Mouse (Mus musculus) midbrain, postnatal 0 days (tissue): ENCODE measurements around the gene Nfxl1. TPM values are rescaled to one million over a fixed set of nuclear protein-coding genes. Genes with fewer than 3 reads are reported as not detected.
"Not testable (repeated sequence)": the region's sequence is repeated elsewhere in the genome, so short reads cannot be mapped to it uniquely, and the experiment has no call there.

Experiments
- ATAC-seq: fragments of 200-750 bp; cut with Nextera tagmentation; 2 replicates; pipeline ENCODE4 v1.8.0; 2017; ENCODE audit warnings: moderate number of reproducible peaks, mild to moderate bottlenecking, moderate TSS enrichment, moderate library complexity; ENCODE audit not compliant: low FRiP score
- DNase-seq: peaks from one replicate; pipeline ENCODE4 v3.0.0-alpha.2; 2015; ENCODE audit warnings: low spot score
- H3K27ac ChIP-seq: fragments of 300-500 bp; sonication (generic); 2 replicates; pipeline ENCODE4 v1.5.1; 2014; ENCODE audit warnings: low read depth, mild to moderate bottlenecking, low read length, mixed read lengths
- H3K27me3 ChIP-seq: fragments of 300-500 bp; sonication (generic); 2 replicates; pipeline ENCODE4 v1.6.1; 2014; ENCODE audit warnings: low read length, control low read depth, mixed read lengths; ENCODE audit not compliant: insufficient read depth
- H3K36me3 ChIP-seq: fragments of 300-500 bp; sonication (generic); 2 replicates; pipeline ENCODE4 v1.6.1; 2014; ENCODE audit warnings: low read length, control low read depth, mixed read lengths; ENCODE audit not compliant: insufficient read depth
- H3K4me1 ChIP-seq: fragments of 300-500 bp; sonication (generic); 2 replicates; pipeline ENCODE4 v1.6.1; 2014; ENCODE audit warnings: mild to moderate bottlenecking, control low read depth, antibody characterized with exemption, low read length, mixed read lengths; ENCODE audit not compliant: insufficient read depth
- H3K4me2 ChIP-seq: fragments of 300-500 bp; sonication (generic); 2 replicates; pipeline ENCODE4 v1.6.1; 2014; ENCODE audit warnings: low read depth, mild to moderate bottlenecking, low read length, mixed read lengths; ENCODE audit not compliant: poor library complexity, severe bottlenecking
- H3K4me3 ChIP-seq: fragments of 300-500 bp; sonication (generic); 2 replicates; pipeline ENCODE4 v1.5.1; 2014; ENCODE audit warnings: low read depth, mild to moderate bottlenecking, low read length, moderate library complexity
- H3K9ac ChIP-seq: fragments of 300-500 bp; sonication (generic); replicated peaks from 2 replicates; pipeline ENCODE4 v1.6.1; 2014; ENCODE audit warnings: mild to moderate bottlenecking, low read length, moderate library complexity, mixed read lengths; ENCODE audit not compliant: poor library complexity, severe bottlenecking
- H3K9me3 ChIP-seq: fragments of 300-500 bp; sonication (generic); 2 replicates; pipeline ENCODE4 v1.6.1; 2016; ENCODE audit warnings: low read length, control low read depth
- CTCF ChIP-seq: IDR thresholded peaks from 2 replicates; pipeline ENCODE4 v1.5.1; 2016; ENCODE audit warnings: antibody characterized with exemption, mild to moderate bottlenecking
- WGBS: fragments of 180-500 bp; shearing (Covaris S2); extraction: QIAGEN DNeasy Blood & Tissue Kit; methylation state at CpG from one replicate; pipeline ENCODE4 v1.1.7; 2014; 5-methylcytosine and 5-hydroxymethylcytosine counted together
- polyA plus RNA-seq: library from polyadenylated mRNA; unstranded; fragments of >200 nt; fragmentation: Nextera tagmentation; extraction: Ambion mirVana; gene quantifications from 2 replicates; pipeline ENCODE4 v1.2.1, GENCODE M21; 2015
- total RNA-seq: library from RNA; depleted of rRNA; stranded (reverse); fragments of >200 nt; gene quantifications from 2 replicates; pipeline ENCODE4 v1.2.3, GENCODE M21; 2014; rRNA removed

Gene Nfxl1
- 12.6 and 15.7 TPM in 2 replicates for total RNA-seq
- polyA plus RNA-seq = 7.9 and 8.2 TPM in 2 replicates

GRCm38 (mm10) chr5:72559544-72560049, at the start of gene Nfxl1:
Gene Nfxl1 (minus strand): TSS chr5:72559684.
- Histone ChIP-seq H3K9me3 (no peaks in the 10 kb centered on the region), H3K4me1 (no peaks in the 10 kb centered on the region), H3K27ac (peak within 1 kb of the TSS; percentile 67), H3K4me2 (peak within 1 kb of the TSS; percentile 93), H3K4me3 (peak within 1 kb of the TSS; percentile 95), H3K36me3 (peaks cover 4% of the 10 kb centered on the region; the same call in 1 of the 2 replicates), H3K27me3 (no peaks in the 10 kb centered on the region), H3K9ac (peak within 1 kb of the TSS; percentile 84)
- TF ChIP-seq CTCF = peak; percentile 31; the same call in 1 of the 2 replicates
- 0% methylated on average over 42 of the region's 42 CpGs for WGBS
- ATAC-seq = peak; percentile 96
- DNase-seq = peak; percentile 99

GRCm38 (mm10) chr5:72603138-72603537, 43.7 kb upstream of the Nfxl1 start:
- Histone ChIP-seq H3K4me2 (no peak overlapping the region), H3K27ac (no peak overlapping the region), H3K36me3 (no peaks in the 10 kb centered on the region), H3K4me1 (no peaks in the 10 kb centered on the region), H3K27me3 (no peaks in the 10 kb centered on the region), H3K9ac (no peak overlapping the region), H3K4me3 (no peak overlapping the region), H3K9me3 (no peaks in the 10 kb centered on the region)
- no peak for TF ChIP-seq CTCF
- DNase-seq (no peak), ATAC-seq (no peak)
- WGBS = 93% methylated on average over 4 of the region's 4 CpGs

DNA sequence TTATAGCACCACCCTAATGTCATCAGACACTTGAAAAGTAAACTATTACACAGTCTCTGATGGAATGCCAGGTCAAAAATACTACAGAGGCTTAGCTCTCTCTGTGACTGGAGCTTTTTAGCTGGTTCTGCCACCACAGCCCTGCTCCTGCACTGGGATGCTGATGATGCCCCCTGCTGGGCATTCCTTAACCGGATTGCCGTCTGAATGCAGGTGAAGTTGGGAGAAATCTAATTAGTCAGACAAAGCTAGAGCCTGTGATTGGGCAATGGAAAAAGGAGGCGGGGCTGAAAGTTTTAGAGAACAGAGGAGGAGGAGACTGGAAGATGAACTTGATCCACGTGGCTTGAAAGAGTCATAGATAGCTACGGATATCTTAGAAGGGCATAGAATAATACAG, 41.5 kb upstream of the Nfxl1 start:
- Histone ChIP-seq H3K4me2 (no peak overlapping the region), H3K4me3 (no peak overlapping the region), H3K9me3 (no peaks in the 10 kb centered on the region), H3K9ac (no peak overlapping the region), H3K27ac (no peak overlapping the region), H3K27me3 (no peaks in the 10 kb centered on the region), H3K4me1 (no peaks in the 10 kb centered on the region), H3K36me3 (no peaks in the 10 kb centered on the region)
- peak; percentile 46 for TF ChIP-seq CTCF
- 10% methylated on average over 5 of the region's 5 CpGs for WGBS
- no peak for DNase-seq
- ATAC-seq = no peak

DNA sequence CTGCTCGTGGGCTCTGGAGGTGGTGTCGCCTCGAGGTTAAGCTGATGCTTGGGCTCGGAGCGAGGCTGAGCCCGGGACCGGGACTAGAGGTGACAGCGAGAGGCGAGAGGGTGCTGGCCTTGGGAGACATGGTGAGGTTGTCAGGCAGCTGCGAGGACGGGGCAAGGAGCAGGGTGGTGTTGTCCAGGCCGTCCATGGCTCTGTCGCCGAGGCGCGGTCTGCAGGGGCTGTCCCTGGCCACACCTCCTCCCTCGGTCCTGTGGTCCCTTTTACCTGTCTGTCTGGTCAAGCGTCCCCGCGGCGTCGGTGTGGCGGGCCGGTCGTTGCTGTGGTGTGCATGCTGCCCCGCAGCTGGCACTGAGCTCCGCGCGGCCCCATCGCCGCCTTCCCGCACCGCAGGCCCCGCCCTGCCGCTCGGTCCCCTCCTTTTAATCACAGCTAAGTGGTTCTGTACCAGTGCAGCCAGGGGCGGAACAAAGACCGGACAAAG, 27.8 kb upstream of the Nfxl1 start, which contains the start of gene Gm5868:
Gene Gm5868 (minus strand): TSS at position 360 of the 490 bp plus-strand sequence.
- Histone ChIP-seq H3K4me2 (peak within 1 kb of the TSS; percentile 54), H3K4me3 (peak within 1 kb of the TSS; percentile 33), H3K27ac (no peak within 1 kb of the TSS), H3K9me3 (no peaks in the 10 kb centered on the region), H3K27me3 (no peaks in the 10 kb centered on the region), H3K4me1 (no peaks in the 10 kb centered on the region), H3K36me3 (no peaks in the 10 kb centered on the region), H3K9ac (0 out of 2 replicates have a peak within 1 kb of the TSS, but pooled peaks have one; percentile 13)
- TF ChIP-seq CTCF = no peak
- 3% methylated on average over 30 of the region's 38 CpGs for WGBS
- no peak for DNase-seq
- peak; percentile 47; the same call in 1 of the 2 replicates for ATAC-seq

DNA sequence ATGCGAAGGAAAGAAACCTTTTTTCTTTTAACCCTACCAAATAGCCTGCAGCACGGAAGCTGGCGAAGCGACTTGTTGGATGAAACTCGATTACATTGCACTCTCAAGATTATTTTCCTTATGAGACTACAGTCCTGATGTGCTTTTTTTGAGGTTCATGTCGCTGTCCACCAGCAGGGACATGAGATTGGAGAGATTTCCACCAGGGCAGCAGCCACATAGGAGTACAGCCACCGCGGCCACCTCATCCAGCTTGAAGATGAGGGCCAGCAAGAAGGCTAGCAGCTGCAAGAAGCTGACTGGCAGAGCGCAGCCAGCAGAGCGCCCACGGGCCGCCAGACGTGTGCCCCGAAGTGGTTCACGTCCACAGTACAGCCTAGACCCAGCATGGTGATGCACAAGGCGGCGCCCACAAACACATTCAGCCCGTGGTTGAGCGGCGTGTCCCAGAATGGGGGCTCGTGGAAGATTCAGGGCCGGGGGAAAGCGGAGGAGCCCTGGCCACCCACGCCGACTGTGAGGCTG, 27.2 kb upstream of the Nfxl1 start:
- not testable (repeated sequence) for ATAC-seq, H3K9ac ChIP-seq, H3K27me3 ChIP-seq, DNase-seq, H3K36me3 ChIP-seq, H3K27ac ChIP-seq, H3K9me3 ChIP-seq, H3K4me1 ChIP-seq
- WGBS = 46% methylated on average over 25 of the region's 25 CpGs
- Histone ChIP-seq H3K4me2 (peak overlapping the region; percentile 54), H3K4me3 (peak overlapping the region; percentile 33)

DNA sequence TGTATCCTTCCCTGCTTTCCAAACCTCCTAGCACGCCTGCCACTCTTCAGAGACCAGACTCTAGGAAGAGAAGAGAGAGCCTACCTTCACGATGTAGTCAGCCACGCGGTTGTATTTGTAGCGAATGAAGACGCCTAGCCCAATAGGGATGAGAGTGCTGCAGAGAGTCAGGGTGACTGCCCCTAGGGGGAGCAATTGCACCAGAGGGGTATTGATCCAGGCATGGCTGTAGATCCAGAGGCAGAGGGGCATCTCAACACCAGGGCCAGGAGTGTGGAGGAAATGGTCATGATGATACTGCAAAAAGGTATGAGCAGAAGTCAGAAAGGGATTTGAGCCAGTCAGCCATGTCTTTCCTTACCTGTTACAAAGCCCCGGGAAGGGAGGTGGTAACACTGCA, 26.6 kb upstream of the Nfxl1 start:
- not testable (repeated sequence) for H3K4me2 ChIP-seq, H3K27me3 ChIP-seq, H3K36me3 ChIP-seq, H3K9ac ChIP-seq, H3K4me3 ChIP-seq, DNase-seq, H3K27ac ChIP-seq, ATAC-seq, H3K4me1 ChIP-seq, H3K9me3 ChIP-seq
- 57% methylated on average over 7 of the region's 7 CpGs for WGBS

- H3K27ac ChIP-seq, H3K9me3 ChIP-seq, DNase-seq, H3K4me1 ChIP-seq, H3K36me3 ChIP-seq, H3K27me3 ChIP-seq: not testable (repeated sequence)
- Histone ChIP-seq H3K4me2 (peak within 1 kb of the TSS; percentile 54), H3K4me3 (peak within 1 kb of the TSS; percentile 38), H3K9ac (0 out of 2 replicates have a peak within 1 kb of the TSS, but pooled peaks have one; percentile 29)
- WGBS = 8% methylated on average over 8 of the region's 21 CpGs
- ATAC-seq = peak; percentile 52; the same call in 1 of the 2 replicates
Measured at GRCm38 (mm10) chr5:72580970-72581332, 21.5 kb upstream of the Nfxl1 start, which contains the start of gene Zar1. Gene Zar1 (minus strand): TSS chr5:72581254.

- peak overlapping the region; percentile 38 for H3K4me3 ChIP-seq
- DNase-seq, H3K27ac ChIP-seq, H3K4me1 ChIP-seq, H3K27me3 ChIP-seq, H3K36me3 ChIP-seq, H3K9me3 ChIP-seq: not testable (repeated sequence)
- ATAC-seq = peak; percentile 78
- 0 out of 2 replicates have a peak overlapping the region, but pooled peaks have one; percentile 29 for H3K9ac ChIP-seq
- 6% methylated on average over 52 of the region's 73 CpGs for WGBS
- H3K4me2 ChIP-seq = peak overlapping the region; percentile 54
Measured at GRCm38 (mm10) chr5:72580088-72580969, 20.8 kb upstream of the Nfxl1 start.
